Mouse (Mus musculus) liver, postnatal 0 days (tissue): ENCODE data around the gene Itsn1. TPM values are rescaled to one million over a fixed set of nuclear protein-coding genes. Genes with fewer than 3 reads are reported as not detected.

Experiments used
- ATAC-seq: fragments of 200-750 bp; cut with Nextera tagmentation; 2 replicates; pipeline ENCODE4 v1.8.0; 2017; ENCODE audit warnings: mild to moderate bottlenecking, moderate library complexity
- DNase-seq: peaks from one replicate; pipeline ENCODE4 v3.0.0-alpha.2; 2016
- H3K27ac ChIP-seq: fragments of 300-500 bp; sonication (generic); 2 replicates; pipeline ENCODE4 v1.5.1; 2014; ENCODE audit warnings: antibody characterized with exemption, moderate library complexity, mild to moderate bottlenecking, low read depth
- H3K27me3 ChIP-seq: fragments of 300-500 bp; sonication (generic); 2 replicates; pipeline ENCODE4 v1.6.1; 2014; ENCODE audit warnings: low read length, control low read depth, mixed read lengths; ENCODE audit not compliant: insufficient read depth
- H3K36me3 ChIP-seq: fragments of 300-500 bp; sonication (generic); replicated peaks from 2 replicates; pipeline ENCODE4 v1.6.1; 2014; ENCODE audit warnings: mild to moderate bottlenecking, control low read depth, low read length, moderate library complexity, mixed read lengths; ENCODE audit not compliant: insufficient read depth
- H3K4me1 ChIP-seq: fragments of 300-500 bp; sonication (generic); 2 replicates; pipeline ENCODE4 v1.6.1; 2014; ENCODE audit warnings: antibody characterized with exemption, mild to moderate bottlenecking, control low read depth; ENCODE audit not compliant: insufficient read depth
- H3K4me2 ChIP-seq: fragments of 300-500 bp; sonication (generic); 2 replicates; pipeline ENCODE4 v1.6.1; 2014; ENCODE audit warnings: low read depth, mild to moderate bottlenecking, low read length, moderate library complexity, mixed read lengths
- H3K4me3 ChIP-seq: fragments of 300-500 bp; sonication (generic); 2 replicates; pipeline ENCODE4 v1.5.1; 2014; ENCODE audit warnings: low read depth, low read length
- H3K9ac ChIP-seq: fragments of 300-500 bp; sonication (generic); replicated peaks from 2 replicates; pipeline ENCODE4 v1.6.1; 2014; ENCODE audit warnings: mild to moderate bottlenecking, moderate library complexity
- H3K9me3 ChIP-seq: fragments of 300-500 bp; sonication (generic); 2 replicates; pipeline ENCODE4 v1.6.1; 2016; ENCODE audit warnings: mild to moderate bottlenecking, control low read depth, low read length, mixed read lengths
- CTCF ChIP-seq: sonication (generic); IDR thresholded peaks from 2 replicates; pipeline ENCODE4 v1.5.1; 2016; ENCODE audit warnings: antibody characterized with exemption, low read depth
- EP300 ChIP-seq: IDR thresholded peaks from 2 replicates; pipeline ENCODE4 v1.6.1; 2016; ENCODE audit warnings: antibody characterized with exemption, low read depth, mild to moderate bottlenecking
- WGBS: fragments of 180-500 bp; shearing (Covaris S2); extraction: QIAGEN DNeasy Blood & Tissue Kit; methylation state at CpG from one replicate; pipeline ENCODE4 v1.1.7; 2014; ENCODE audit not compliant: insufficient replicate concordance; 5-methylcytosine and 5-hydroxymethylcytosine counted together
- polyA plus RNA-seq: library from polyadenylated mRNA; unstranded; fragments of >200 nt; fragmentation: Nextera tagmentation; extraction: Ambion mirVana; gene quantifications from 2 replicates; pipeline ENCODE4 v1.2.1, GENCODE M21; 2015

The Itsn1 gene
- polyA plus RNA-seq, 1 experiment from 2014 or later: 19.7 TPM

- H3K4me1 ChIP-seq: peaks cover 15% of the 10 kb centered on the region
- H3K4me2 ChIP-seq: no peak overlapping the region
- no peak overlapping the region for H3K9ac ChIP-seq
- ATAC-seq (no peak), DNase-seq (no peak)
- H3K36me3 ChIP-seq: no peaks in the 10 kb centered on the region
- TF ChIP-seq CTCF (no peak), EP300 (no peak)
- H3K9me3 ChIP-seq: no peaks in the 10 kb centered on the region
- H3K27me3 ChIP-seq: no peaks in the 10 kb centered on the region
- WGBS: 88% methylated on average over 6 of the region's 6 CpGs
- H3K4me3 ChIP-seq: no peak overlapping the region
- no peak overlapping the region for H3K27ac ChIP-seq
These were observed 39.5 kb downstream of the Itsn1 start for GRCm38 (mm10) chr16:91768586-91768985.

- peaks cover 11% of the 10 kb centered on the region for H3K4me1 ChIP-seq
- TF ChIP-seq CTCF: no peak
- no peak for TF ChIP-seq EP300
- no peaks in the 10 kb centered on the region for H3K9me3 ChIP-seq
- no peak for ATAC-seq
- no peak overlapping the region for H3K4me3 ChIP-seq
- no peak overlapping the region for H3K4me2 ChIP-seq
- H3K27me3 ChIP-seq: no peaks in the 10 kb centered on the region
- no peak overlapping the region for H3K9ac ChIP-seq
- DNase-seq: no peak
- H3K36me3 ChIP-seq: no peaks in the 10 kb centered on the region
- WGBS: 80% methylated on average over 5 of the region's 5 CpGs
- H3K27ac ChIP-seq: no peak overlapping the region
These were observed 40.8 kb downstream of the Itsn1 start for GRCm38 (mm10) chr16:91769911-91770310.

GRCm38 (mm10) chr16:91770662-91771061, 41.6 kb downstream of the Itsn1 start:
- DNase-seq: no peak
- 75% methylated on average over 5 of the region's 5 CpGs for WGBS
- no peak overlapping the region for H3K9ac ChIP-seq
- H3K4me2 ChIP-seq: no peak overlapping the region
- H3K27ac ChIP-seq: no peak overlapping the region
- peak; percentile 40; the same call in 1 of the 2 replicates for ATAC-seq
- no peaks in the 10 kb centered on the region for H3K9me3 ChIP-seq
- H3K36me3 ChIP-seq: no peaks in the 10 kb centered on the region
- H3K4me1 ChIP-seq: peaks cover 11% of the 10 kb centered on the region
- H3K4me3 ChIP-seq: no peak overlapping the region
- TF ChIP-seq CTCF (no peak), EP300 (no peak)
- no peaks in the 10 kb centered on the region for H3K27me3 ChIP-seq

GRCm38 (mm10) chr16:91771334-91771733, 42.3 kb downstream of the Itsn1 start:
- Histone ChIP-seq H3K36me3 (no peaks in the 10 kb centered on the region), H3K4me3 (no peak overlapping the region), H3K4me2 (no peak overlapping the region), H3K27ac (0 out of 2 replicates have a peak overlapping the region, but pooled peaks have one; percentile 23), H3K27me3 (no peaks in the 10 kb centered on the region), H3K9me3 (no peaks in the 10 kb centered on the region), H3K9ac (no peak overlapping the region), H3K4me1 (peaks cover 11% of the 10 kb centered on the region)
- ATAC-seq (no peak), DNase-seq (no peak)
- WGBS: 66% methylated on average over 6 of the region's 6 CpGs
- TF ChIP-seq CTCF (no peak), EP300 (no peak)

GRCm38 (mm10) chr16:91772586-91772985, 43.5 kb downstream of the Itsn1 start:
- WGBS: 77% methylated on average over 7 of the region's 7 CpGs
- H3K27me3 ChIP-seq: no peaks in the 10 kb centered on the region

GRCm38 (mm10) chr16:91779576-91779975, 50.5 kb downstream of the Itsn1 start:
- no peaks in the 10 kb centered on the region for H3K27me3 ChIP-seq
- no peak overlapping the region for H3K27ac ChIP-seq
- WGBS: 70% methylated on average over 10 of the region's 10 CpGs
- TF ChIP-seq EP300 (no peak), CTCF (no peak)
- no peaks in the 10 kb centered on the region for H3K9me3 ChIP-seq
- no peak overlapping the region for H3K4me3 ChIP-seq
- no peak overlapping the region for H3K4me2 ChIP-seq
- H3K4me1 ChIP-seq: 0 out of 2 replicates have a peak, but pooled peaks cover 9% of the 10 kb centered on the region
- H3K9ac ChIP-seq: no peak overlapping the region
- ATAC-seq: no peak
- DNase-seq: no peak
- H3K36me3 ChIP-seq: no peaks in the 10 kb centered on the region

More at GRCm38 (mm10) chr16:91772586-91772985, 43.5 kb downstream of the Itsn1 start:
- no peak for DNase-seq
- Histone ChIP-seq H3K36me3 (no peaks in the 10 kb centered on the region), H3K4me2 (no peak overlapping the region), H3K9me3 (no peaks in the 10 kb centered on the region), H3K27ac (no peak overlapping the region), H3K9ac (no peak overlapping the region), H3K4me1 (peaks cover 11% of the 10 kb centered on the region), H3K4me3 (no peak overlapping the region)
- TF ChIP-seq EP300 (no peak), CTCF (no peak)
- ATAC-seq: no peak

GRCm38 (mm10) chr16:91780151-91780550, 51.1 kb downstream of the Itsn1 start:
- TF ChIP-seq EP300 (no peak), CTCF (no peak)
- H3K27me3 ChIP-seq: no peaks in the 10 kb centered on the region

More at GRCm38 (mm10) chr16:91780151-91780550, 51.1 kb downstream of the Itsn1 start:
- no peak overlapping the region for H3K27ac ChIP-seq
- H3K4me3 ChIP-seq: no peak overlapping the region
- no peak overlapping the region for H3K9ac ChIP-seq
- no peaks in the 10 kb centered on the region for H3K36me3 ChIP-seq
- H3K4me2 ChIP-seq: no peak overlapping the region
- WGBS: 81% methylated on average over 7 of the region's 7 CpGs
- no peaks in the 10 kb centered on the region for H3K9me3 ChIP-seq
- no peak for ATAC-seq
- peaks cover 9% of the 10 kb centered on the region; the same call in 1 of the 2 replicates for H3K4me1 ChIP-seq
- no peak for DNase-seq
